Mouse (Mus musculus) kidney, adult 2 months (tissue): ENCODE data around the gene Mmp27. TPM values are rescaled to one million over a fixed set of nuclear protein-coding genes. Genes with fewer than 3 reads are reported as not detected.

ENCODE experiments used
- DNase-seq: peaks from one replicate; pipeline ENCODE4 v3.0.0; 2021
- H3K27ac ChIP-seq: fragments of 200-500 bp; 2 replicates; pipeline ENCODE4 v1.5.1; 2012; ENCODE audit warnings: low read depth, low read length, control low read depth, inconsistent platforms; ENCODE audit not compliant: insufficient read depth
- H3K27me3 ChIP-seq: fragments of 200-500 bp; replicated peaks from 2 replicates; pipeline ENCODE4 v1.6.1; 2012; ENCODE audit warnings: mild to moderate bottlenecking, moderate library complexity, low read length, inconsistent platforms; ENCODE audit not compliant: control insufficient read depth, insufficient read depth
- H3K36me3 ChIP-seq: fragments of 200-500 bp; 2 replicates; pipeline ENCODE4 v1.6.1; 2012; ENCODE audit warnings: mild to moderate bottlenecking, moderate library complexity, low read length, inconsistent platforms; ENCODE audit not compliant: control insufficient read depth, insufficient read depth
- H3K4me1 ChIP-seq: fragments of 200-500 bp; 2 replicates; pipeline ENCODE4 v1.6.1; 2011; ENCODE audit warnings: low read length; ENCODE audit not compliant: control insufficient read depth, insufficient read depth
- H3K4me3 ChIP-seq: fragments of 200-500 bp; 2 replicates; pipeline ENCODE4 v1.5.1; 2011; ENCODE audit warnings: mild to moderate bottlenecking, low read depth, low read length, control low read depth; ENCODE audit not compliant: insufficient read depth
- CTCF ChIP-seq: fragments of 200-500 bp; conservative IDR thresholded peaks from 2 replicates; pipeline ENCODE4 v1.5.1; 2011; ENCODE audit warnings: low read depth, mild to moderate bottlenecking, control low read depth, low read length, moderate library complexity, mixed read lengths; ENCODE audit not compliant: insufficient read depth, insufficient read length
- POLR2A ChIP-seq: fragments of 200-500 bp; IDR thresholded peaks from one replicate; pipeline ENCODE4 v1.6.1; 2011; ENCODE audit warnings: low read depth, low read length, control low read depth
- WGBS: fragments of 180-500 bp; shearing (Covaris S2); methylation state at CpG from one replicate; pipeline ENCODE4 v1.1.7; 2018; 5-methylcytosine and 5-hydroxymethylcytosine counted together
- polyA plus RNA-seq: library from polyadenylated mRNA; depleted of rRNA; stranded (reverse); fragments of >200 nt; gene quantifications from 2 replicates; pipeline ENCODE4 v1.2.3, GENCODE M21; 2012; rRNA removed

Mmp27 gene
- polyA plus RNA-seq, result not detected in 2 replicates

DNA sequence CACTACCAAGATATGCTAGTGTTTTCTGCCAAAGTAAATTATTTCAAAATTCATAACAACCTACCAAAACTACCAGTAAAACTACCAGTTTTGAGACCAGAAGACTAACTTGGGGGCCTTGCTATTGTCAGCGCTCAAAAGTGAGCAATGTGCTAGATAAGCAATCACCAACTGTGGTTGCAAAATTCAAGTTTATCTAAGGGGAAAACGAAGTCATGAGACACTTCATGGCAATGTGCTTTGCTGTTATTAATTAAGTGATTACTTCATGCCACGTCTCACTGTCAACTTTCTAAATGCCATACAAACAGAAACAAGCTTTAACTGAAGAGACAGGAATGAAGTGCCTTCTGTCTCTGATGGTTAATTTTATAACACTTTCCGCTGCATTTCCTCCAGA lies at the start of gene Mmp27:
TSS of gene Mmp27 (plus strand) at position 235 of the 400 bp plus-strand sequence.
- DNase-seq, result no peak
- H3K4me3 ChIP-seq, result no peak within 1 kb of the TSS
- no peaks in the 10 kb centered on the region for H3K4me1 ChIP-seq
- H3K27me3 ChIP-seq, result no peaks in the 10 kb centered on the region
- 40% methylated on average over 4 of the region's 4 CpGs for WGBS
- H3K36me3 ChIP-seq, result no peaks in the 10 kb centered on the region
- H3K27ac ChIP-seq, result no peak within 1 kb of the TSS
- no peak for TF ChIP-seq POLR2A
- TF ChIP-seq CTCF, result no peak

GRCm38 (mm10) chr9:7526255-7526940 lies 44.8 kb upstream of the Mmp27 start:
- H3K27ac ChIP-seq, result no peak overlapping the region
- H3K4me3 ChIP-seq, result no peak overlapping the region
- no peaks in the 10 kb centered on the region for H3K36me3 ChIP-seq
- no peaks in the 10 kb centered on the region for H3K4me1 ChIP-seq
- no peak for DNase-seq
- TF ChIP-seq CTCF (no peak), POLR2A (no peak)
- 58% methylated on average over 4 of the region's 4 CpGs for WGBS
- H3K27me3 ChIP-seq, result no peaks in the 10 kb centered on the region

DNA sequence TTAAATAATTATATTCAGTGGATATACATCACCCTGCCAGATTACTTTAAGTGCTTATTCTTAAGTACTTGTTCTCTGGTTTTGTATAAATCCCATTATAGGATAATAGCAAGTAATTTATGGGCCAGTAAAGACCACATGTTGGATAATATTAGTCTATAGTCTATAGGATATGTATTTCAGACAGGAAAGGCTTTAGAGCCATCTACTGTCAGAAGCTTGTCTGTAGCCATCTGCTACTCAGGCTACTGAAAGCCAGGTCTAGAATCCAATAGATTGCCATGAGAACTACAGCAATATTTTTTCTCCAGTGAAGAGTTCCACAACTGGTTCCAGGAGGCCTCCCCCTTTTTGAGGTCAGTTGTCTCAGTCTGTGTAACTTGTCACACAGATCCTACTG lies 28.4 kb upstream of the Mmp27 start:
- Histone ChIP-seq H3K27me3 (no peaks in the 10 kb centered on the region), H3K4me3 (no peak overlapping the region), H3K27ac (no peak overlapping the region), H3K4me1 (no peaks in the 10 kb centered on the region), H3K36me3 (no peaks in the 10 kb centered on the region)
- no peak for DNase-seq
- TF ChIP-seq CTCF (no peak), POLR2A (no peak)

- Histone ChIP-seq H3K27ac (no peak overlapping the region), H3K36me3 (no peaks in the 10 kb centered on the region), H3K4me3 (no peak overlapping the region), H3K4me1 (no peaks in the 10 kb centered on the region), H3K27me3 (no peaks in the 10 kb centered on the region)
- DNase-seq, result no peak
- TF ChIP-seq CTCF, result no peak
- no peak for TF ChIP-seq POLR2A
- 52% methylated on average over 1 of the region's 1 CpGs for WGBS
Measured at GRCm38 (mm10) chr9:7544923-7545457, 26.2 kb upstream of the Mmp27 start.

DNA sequence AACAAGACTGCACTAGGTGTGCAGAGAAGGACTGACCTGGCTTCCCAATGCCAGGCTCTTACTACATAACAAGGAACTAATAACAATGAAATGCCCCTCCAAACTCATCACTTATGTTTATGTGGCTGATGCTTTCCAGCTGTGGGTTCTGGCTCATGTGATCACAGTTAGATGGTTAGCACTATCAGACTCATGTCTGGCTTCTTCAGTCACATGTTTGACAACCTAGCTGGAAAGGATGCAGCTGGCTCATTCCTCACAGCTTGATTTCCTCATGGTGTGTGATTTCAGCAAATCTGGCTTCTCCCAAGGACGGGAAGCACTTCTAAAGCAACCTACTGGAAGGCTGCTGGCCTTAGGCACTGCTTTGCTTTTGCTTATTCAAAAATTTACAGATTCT lies 25.7 kb upstream of the Mmp27 start:
- Histone ChIP-seq H3K27ac (no peak overlapping the region), H3K4me3 (no peak overlapping the region), H3K36me3 (no peaks in the 10 kb centered on the region), H3K27me3 (no peaks in the 10 kb centered on the region), H3K4me1 (no peaks in the 10 kb centered on the region)
- whole genome bisulfite sequencing, result 27% methylated on average over 1 of the region's 1 CpGs
- peak; percentile 34 for DNase-seq
- TF ChIP-seq CTCF (no peak), POLR2A (no peak)

- no peak overlapping the region for H3K4me3 ChIP-seq
- H3K27me3 ChIP-seq, result no peaks in the 10 kb centered on the region
- H3K27ac ChIP-seq, result no peak overlapping the region
- no peaks in the 10 kb centered on the region for H3K36me3 ChIP-seq
- no peaks in the 10 kb centered on the region for H3K4me1 ChIP-seq
- 92% methylated on average over 7 of the region's 7 CpGs for WGBS
- TF ChIP-seq CTCF (no peak), POLR2A (no peak)
- no peak for DNase-seq
Measured at GRCm38 (mm10) chr9:7545920-7546319, 25.3 kb upstream of the Mmp27 start.

- Histone ChIP-seq H3K4me1 (no peaks in the 10 kb centered on the region), H3K36me3 (no peaks in the 10 kb centered on the region), H3K4me3 (no peak overlapping the region), H3K27ac (no peak overlapping the region), H3K27me3 (no peaks in the 10 kb centered on the region)
- DNase-seq, result no peak
- TF ChIP-seq CTCF (no peak), POLR2A (no peak)
Measured at GRCm38 (mm10) chr9:7551943-7552342, 19.3 kb upstream of the Mmp27 start.
